Mouse (Mus musculus): ENCODE results near the gene Ncan.

Gene Ncan

DNA sequence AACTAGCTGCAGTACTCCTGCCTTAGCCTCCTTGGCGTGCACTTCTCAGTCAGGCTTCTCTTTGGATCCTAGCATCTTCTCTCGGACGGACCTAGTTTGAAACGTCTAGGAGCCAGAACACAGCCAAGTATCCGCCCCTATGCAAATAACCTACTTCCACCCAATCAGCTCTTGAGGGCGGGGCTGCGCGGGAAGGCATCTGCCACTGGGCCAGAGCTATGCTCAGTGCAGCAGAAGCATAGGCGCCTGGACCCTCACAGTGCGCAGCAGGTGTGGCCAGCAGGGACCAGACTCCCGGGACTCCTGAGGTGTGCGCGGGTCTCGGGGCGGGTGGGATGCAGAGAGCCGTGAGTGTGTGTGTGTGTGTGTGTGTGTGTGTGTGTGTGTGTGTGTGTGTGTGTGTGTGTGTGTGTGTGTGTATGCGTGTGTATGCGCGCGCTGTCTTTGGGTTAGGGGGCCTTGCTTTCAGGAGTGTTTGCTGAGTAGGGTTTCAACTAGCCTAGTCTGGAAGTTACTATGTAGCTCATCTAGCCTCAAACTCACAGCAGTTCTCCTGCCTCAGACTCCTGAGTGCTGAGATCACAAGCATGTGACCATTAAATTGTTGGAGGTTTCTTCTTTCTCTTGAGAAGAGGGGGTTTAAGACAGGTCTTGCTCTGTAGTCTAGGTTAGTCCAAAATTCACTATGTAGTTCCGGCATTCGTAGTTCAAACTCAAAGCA lies 32.0 kb upstream of the Ncan start:
- no peaks in the 10 kb centered on the region for H3K9me3 ChIP-seq (ENCODE audit: low read length)
- H3K27me3 ChIP-seq (ENCODE audit: insufficient read depth, low read length) = peaks cover 8% of the 10 kb centered on the region; the same call in 1 of the 2 replicates
- peak overlapping the region; percentile 48 for H3K4me3 ChIP-seq (replicated peaks; ENCODE audit: low read length)
- TF ChIP-seq NANOG (IDR thresholded peaks at IDR 0.05; ENCODE audit: borderline replicate concordance, low read length) (no peak), CTCF (conservative IDR thresholded peaks at IDR 0.05; ENCODE audit: low read length) (no peak), POU5F1 (IDR thresholded peaks at IDR 0.05; ENCODE audit: borderline replicate concordance, low read length) (no peak)
- H3K36me3 ChIP-seq (ENCODE audit: insufficient read depth, low read length) = no peaks in the 10 kb centered on the region
- H3K4me1 ChIP-seq (replicated peaks; ENCODE audit: low read depth, low read length) = peaks cover 26% of the 10 kb centered on the region

DNA sequence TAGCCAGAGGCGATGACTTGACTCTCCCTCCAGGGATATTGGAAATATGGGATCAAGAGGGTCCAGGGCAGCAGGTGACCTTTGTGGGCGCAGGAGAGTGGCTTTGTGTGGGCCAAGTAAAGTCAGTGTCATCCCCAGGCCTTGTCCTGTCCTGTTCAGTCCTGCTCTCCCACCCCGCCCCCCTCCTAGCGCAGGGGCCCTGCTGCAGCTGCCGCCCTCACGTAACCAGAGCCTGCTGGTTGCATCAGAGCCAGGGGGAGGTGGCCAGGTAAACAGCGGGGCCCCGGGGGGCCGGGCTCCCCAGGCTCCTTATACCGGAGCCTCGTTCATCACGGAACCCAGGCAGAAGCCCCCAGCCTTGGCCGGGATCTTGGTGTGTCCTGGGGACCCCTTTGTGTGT lies 29.5 kb upstream of the Ncan start:
- H3K36me3 ChIP-seq (ENCODE audit: insufficient read depth, low read length) = peaks cover 23% of the 10 kb centered on the region
- peaks cover 4% of the 10 kb centered on the region; the same call in 1 of the 2 replicates for H3K27me3 ChIP-seq (ENCODE audit: insufficient read depth, low read length)
- H3K9me3 ChIP-seq (ENCODE audit: low read length) = no peaks in the 10 kb centered on the region
- TF ChIP-seq CTCF (conservative IDR thresholded peaks at IDR 0.05; ENCODE audit: low read length) (no peak), POU5F1 (IDR thresholded peaks at IDR 0.05; ENCODE audit: borderline replicate concordance, low read length) (no peak), NANOG (IDR thresholded peaks at IDR 0.05; ENCODE audit: borderline replicate concordance, low read length) (no peak)
- peak overlapping the region; percentile 50 for H3K4me3 ChIP-seq (replicated peaks; ENCODE audit: low read length)
- peaks cover 39% of the 10 kb centered on the region for H3K4me1 ChIP-seq (replicated peaks; ENCODE audit: low read depth, low read length)

DNA sequence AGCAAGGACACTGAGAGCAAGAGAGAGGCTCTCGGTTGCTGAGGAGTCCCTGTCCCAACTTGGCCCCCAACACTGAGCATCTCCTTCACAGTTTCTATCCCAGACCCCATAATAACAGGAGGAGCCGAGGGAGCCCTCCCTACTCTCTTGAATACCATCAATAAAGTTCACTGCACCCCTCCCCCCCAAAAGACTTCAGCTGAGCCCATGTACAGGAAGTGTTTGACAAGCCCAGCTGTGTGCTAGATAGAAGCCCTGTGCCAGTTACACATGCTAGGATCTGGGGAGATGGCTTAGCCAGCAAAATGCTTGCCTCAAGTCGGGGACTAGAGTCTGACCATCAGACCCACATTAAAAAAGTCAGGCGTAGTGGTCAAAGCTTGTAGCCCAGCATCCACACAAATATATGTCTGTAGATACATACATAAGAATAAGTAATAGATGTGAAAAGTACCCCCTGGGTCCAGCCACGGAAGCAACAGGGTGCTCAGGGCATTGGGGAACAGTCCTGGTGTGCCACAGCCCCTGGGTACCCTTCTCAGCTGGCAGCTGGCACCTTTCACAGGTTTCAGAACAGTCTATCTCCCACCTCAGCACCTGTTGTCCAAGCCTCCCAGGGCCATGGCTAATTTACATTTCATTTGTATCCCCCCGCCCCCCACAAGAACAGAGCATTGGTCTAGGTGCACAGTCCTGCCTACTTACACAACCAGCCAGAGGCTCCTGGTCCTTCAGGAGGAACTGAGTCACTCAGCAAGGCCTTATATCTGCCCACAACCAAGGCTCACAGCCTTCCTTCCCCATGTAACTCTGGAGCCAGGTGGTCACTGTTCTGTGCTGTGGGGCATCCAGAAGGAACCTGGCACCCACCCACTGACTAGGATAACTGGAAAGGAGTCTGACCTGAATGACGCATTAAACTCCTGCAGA lies 27.3 kb upstream of the Ncan start:
- Histone ChIP-seq H3K9me3 (ENCODE audit: low read length) (no peaks in the 10 kb centered on the region), H3K36me3 (ENCODE audit: insufficient read depth, low read length) (peaks cover 41% of the 10 kb centered on the region), H3K4me1 (replicated peaks; ENCODE audit: low read depth, low read length) (peaks cover 37% of the 10 kb centered on the region), H3K4me3 (replicated peaks; ENCODE audit: low read length) (no peak overlapping the region), H3K27me3 (ENCODE audit: insufficient read depth, low read length) (no peaks in the 10 kb centered on the region)
- no peak for TF ChIP-seq POU5F1 (IDR thresholded peaks at IDR 0.05; ENCODE audit: borderline replicate concordance, low read length)

DNA sequence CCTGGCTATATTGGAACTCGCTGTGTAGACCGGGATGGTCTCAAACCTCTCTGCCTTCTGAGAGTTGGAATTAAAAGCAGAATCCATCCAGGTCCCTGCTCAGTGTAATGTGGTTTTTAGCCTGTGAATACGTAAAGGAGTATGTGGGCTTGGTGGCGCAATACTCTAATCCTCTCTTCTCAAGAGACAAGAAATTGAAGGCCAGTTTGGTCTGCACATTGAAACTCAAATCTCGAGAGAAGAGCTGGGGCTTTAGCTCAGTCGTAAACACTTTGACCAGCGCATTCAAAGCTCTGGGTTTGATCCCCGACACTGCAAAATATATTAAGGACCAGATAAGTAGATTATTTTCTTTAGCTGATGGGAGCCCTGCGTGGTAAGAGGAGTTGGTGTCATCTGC lies 19.3 kb upstream of the Ncan start:
- Histone ChIP-seq H3K9me3 (ENCODE audit: low read length) (no peaks in the 10 kb centered on the region), H3K27me3 (ENCODE audit: insufficient read depth, low read length) (no peaks in the 10 kb centered on the region), H3K4me3 (replicated peaks; ENCODE audit: low read length) (peak overlapping the region; percentile 95), H3K4me1 (replicated peaks; ENCODE audit: low read depth, low read length) (peaks cover 42% of the 10 kb centered on the region), H3K36me3 (ENCODE audit: insufficient read depth, low read length) (peaks cover 51% of the 10 kb centered on the region)
- TF ChIP-seq NANOG (IDR thresholded peaks at IDR 0.05; ENCODE audit: borderline replicate concordance, low read length) = no peak
- TF ChIP-seq CTCF (conservative IDR thresholded peaks at IDR 0.05; ENCODE audit: low read length) = no peak
- no peak for TF ChIP-seq POU5F1 (IDR thresholded peaks at IDR 0.05; ENCODE audit: borderline replicate concordance, low read length)

DNA sequence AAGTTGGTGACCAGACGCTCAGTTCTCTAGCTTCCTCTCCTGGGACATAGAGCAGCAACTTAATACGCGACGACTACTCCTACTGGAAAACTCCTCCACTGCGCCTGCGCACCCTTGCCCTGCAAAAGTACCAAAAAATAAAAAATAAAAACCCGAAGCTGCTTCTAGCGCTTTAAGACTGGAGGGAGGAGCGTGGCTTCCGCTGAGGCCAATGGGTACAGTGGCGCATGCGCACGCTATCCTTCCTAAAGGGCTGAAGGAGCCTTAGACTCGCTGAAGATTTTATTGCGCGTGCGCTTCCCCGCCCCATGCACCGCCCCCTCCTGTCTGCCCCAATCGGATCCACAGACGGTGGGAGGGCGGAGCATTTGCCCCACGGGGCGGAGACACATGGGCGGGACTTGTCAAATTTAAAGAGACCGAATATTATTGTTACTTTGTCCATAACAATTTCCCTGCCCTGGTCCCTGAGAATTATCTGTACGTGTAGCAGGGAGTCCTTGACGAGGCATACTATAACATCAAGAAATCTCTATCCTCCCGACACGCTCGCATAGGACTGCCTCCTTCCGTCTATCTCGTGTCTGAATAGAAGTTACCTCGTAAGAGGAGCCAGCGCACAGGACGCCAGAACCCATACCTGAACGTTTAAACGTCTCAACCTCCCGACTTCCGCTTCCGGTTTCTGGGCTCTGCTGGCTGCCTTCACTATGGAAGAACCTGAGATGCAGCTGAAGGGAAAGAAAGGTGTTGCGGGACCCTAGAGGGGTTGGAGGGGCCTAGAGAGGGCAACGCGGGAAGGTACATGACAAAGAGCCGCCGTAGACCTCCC lies 18.6 kb upstream of the Ncan start, which contains the start of the genes Rfxank, Borcs8 and Mef2b:
Gene Rfxank, minus strand, starts transcription at position 129 of the 832 bp plus-strand sequence.
Gene Borcs8, plus strand, starts transcription at position 474 of the 832 bp plus-strand sequence.
Gene Mef2b, plus strand, starts transcription at position 686 of the 832 bp plus-strand sequence.
- H3K36me3 ChIP-seq (ENCODE audit: insufficient read depth, low read length) = peaks cover 51% of the 10 kb centered on the region
- TF ChIP-seq POU5F1 (IDR thresholded peaks at IDR 0.05; ENCODE audit: borderline replicate concordance, low read length) = no peak
- TF ChIP-seq NANOG (IDR thresholded peaks at IDR 0.05; ENCODE audit: borderline replicate concordance, low read length) = no peak
- no peak for TF ChIP-seq CTCF (conservative IDR thresholded peaks at IDR 0.05; ENCODE audit: low read length)
- H3K27me3 ChIP-seq (ENCODE audit: insufficient read depth, low read length) = no peaks in the 10 kb centered on the region
- peak within 1 kb of the TSS; percentile 95 for H3K4me3 ChIP-seq (replicated peaks; ENCODE audit: low read length)
- peaks cover 47% of the 10 kb centered on the region for H3K4me1 ChIP-seq (replicated peaks; ENCODE audit: low read depth, low read length)
- H3K9me3 ChIP-seq (ENCODE audit: low read length) = no peaks in the 10 kb centered on the region

DNA sequence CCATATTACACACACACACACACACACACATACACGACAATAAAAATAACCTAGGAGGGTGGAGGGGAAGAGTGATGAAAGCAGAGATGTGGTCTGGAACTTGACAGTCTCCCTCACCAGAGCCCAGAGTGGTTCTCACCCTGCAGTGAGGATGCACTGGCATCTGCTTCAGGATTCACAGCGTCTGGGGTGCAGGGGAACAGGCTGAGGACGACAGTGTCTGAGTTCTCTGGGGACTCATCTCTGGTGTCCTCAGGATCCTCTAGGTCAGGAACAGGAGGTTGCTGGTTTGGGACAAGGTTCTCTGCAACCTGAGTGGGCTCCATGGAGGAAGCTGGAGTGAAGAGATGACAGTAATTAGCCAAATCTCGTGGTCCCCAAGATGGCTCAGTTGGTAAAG lies 17.2 kb upstream of the Ncan start:
- peaks cover 55% of the 10 kb centered on the region for H3K36me3 ChIP-seq (ENCODE audit: insufficient read depth, low read length)
- no peaks in the 10 kb centered on the region for H3K9me3 ChIP-seq (ENCODE audit: low read length)
- H3K4me3 ChIP-seq (replicated peaks; ENCODE audit: low read length) = peak overlapping the region; percentile 95
- no peaks in the 10 kb centered on the region for H3K27me3 ChIP-seq (ENCODE audit: insufficient read depth, low read length)
- peaks cover 60% of the 10 kb centered on the region for H3K4me1 ChIP-seq (replicated peaks; ENCODE audit: low read depth, low read length)
- no peak for TF ChIP-seq NANOG (IDR thresholded peaks at IDR 0.05; ENCODE audit: borderline replicate concordance, low read length)

DNA sequence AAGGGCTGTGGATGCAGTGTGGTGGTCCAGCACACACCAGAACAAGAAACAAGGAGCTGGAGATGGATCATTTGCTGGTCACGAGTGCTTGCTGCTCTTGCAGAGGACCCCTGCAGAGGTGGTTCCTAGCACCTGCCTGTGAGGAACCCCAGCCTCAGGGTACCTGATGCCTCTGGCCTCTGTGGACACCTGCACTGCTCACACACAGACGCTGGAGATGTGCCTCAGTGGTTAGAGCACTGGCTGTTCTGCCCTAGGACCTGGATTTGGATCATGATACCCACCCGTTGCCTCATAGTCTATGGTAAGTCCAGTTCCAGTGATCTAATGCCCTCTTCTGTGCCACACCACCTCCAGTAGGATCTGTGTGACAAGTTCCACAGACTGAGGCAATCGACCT lies 15.9 kb upstream of the Ncan start:
- Histone ChIP-seq H3K27me3 (ENCODE audit: insufficient read depth, low read length) (no peaks in the 10 kb centered on the region), H3K4me1 (replicated peaks; ENCODE audit: low read depth, low read length) (peaks cover 68% of the 10 kb centered on the region), H3K9me3 (ENCODE audit: low read length) (no peaks in the 10 kb centered on the region), H3K36me3 (ENCODE audit: insufficient read depth, low read length) (peaks cover 50% of the 10 kb centered on the region), H3K4me3 (replicated peaks; ENCODE audit: low read length) (no peak overlapping the region)
- no peak for TF ChIP-seq CTCF (conservative IDR thresholded peaks at IDR 0.05; ENCODE audit: low read length)
- no peak for TF ChIP-seq NANOG (IDR thresholded peaks at IDR 0.05; ENCODE audit: borderline replicate concordance, low read length)
- no peak for TF ChIP-seq POU5F1 (IDR thresholded peaks at IDR 0.05; ENCODE audit: borderline replicate concordance, low read length)

DNA sequence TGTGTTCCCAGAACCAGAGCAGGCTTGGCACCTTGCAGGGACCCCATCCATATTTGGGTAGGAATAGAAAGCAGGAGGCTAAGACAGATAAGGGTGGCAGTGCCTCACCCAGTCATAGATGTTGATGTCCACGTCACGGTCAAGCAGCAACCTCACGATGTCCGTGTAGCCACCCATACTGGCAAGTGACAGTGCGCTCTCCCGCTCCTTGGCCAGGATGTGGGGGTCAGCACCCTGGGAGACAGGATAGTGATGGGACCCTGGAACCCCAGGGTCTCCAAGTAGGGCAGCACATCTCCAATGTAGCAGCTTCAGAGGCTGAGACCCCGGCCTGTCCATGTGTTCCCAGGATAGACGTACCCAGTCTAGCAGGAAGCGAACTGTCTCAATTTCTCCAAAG lies 14.3 kb upstream of the Ncan start:
- H3K9me3 ChIP-seq (ENCODE audit: low read length) = no peaks in the 10 kb centered on the region
- no peak overlapping the region for H3K4me3 ChIP-seq (replicated peaks; ENCODE audit: low read length)
- H3K36me3 ChIP-seq (ENCODE audit: insufficient read depth, low read length) = peaks cover 50% of the 10 kb centered on the region
- no peaks in the 10 kb centered on the region for H3K27me3 ChIP-seq (ENCODE audit: insufficient read depth, low read length)
- TF ChIP-seq POU5F1 (IDR thresholded peaks at IDR 0.05; ENCODE audit: borderline replicate concordance, low read length) (no peak), NANOG (IDR thresholded peaks at IDR 0.05; ENCODE audit: borderline replicate concordance, low read length) (no peak), CTCF (conservative IDR thresholded peaks at IDR 0.05; ENCODE audit: low read length) (no peak)
- H3K4me1 ChIP-seq (replicated peaks; ENCODE audit: low read depth, low read length) = peaks cover 68% of the 10 kb centered on the region

Data from E14TG2a.4 (cell line).